Mouse (Mus musculus) adrenal gland (tissue): ENCODE results near the gene Galnt18.

ENCODE experiments used
- intact Hi-C: fragments of 180-260 bp; cut with DNase I; formaldehyde crosslinking; loops from one replicate; pipeline ENCODE4 v1.15.1; 2025

Galnt18 gene

DNA sequence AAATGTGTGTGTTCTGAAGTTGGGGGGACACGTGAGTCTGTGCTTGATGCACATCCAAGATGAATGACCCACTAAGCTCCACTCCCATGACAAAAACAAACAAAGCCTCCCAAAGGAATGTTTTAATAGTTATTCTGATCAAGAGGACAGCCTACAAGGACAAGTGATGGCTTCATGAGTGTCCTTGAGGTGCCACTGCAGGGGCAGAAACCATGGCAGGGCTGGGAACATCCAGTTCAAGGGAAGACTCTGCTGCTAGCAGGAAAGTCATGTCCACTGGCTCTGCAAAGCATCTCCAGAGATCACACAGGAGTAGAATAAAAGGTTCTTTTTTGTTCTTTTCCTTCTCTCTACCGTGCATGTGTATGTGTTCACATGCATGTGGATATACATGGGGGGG is 140.9 kb downstream of the Galnt18 start:
- intact Hi-C loops = no loop called here

DNA sequence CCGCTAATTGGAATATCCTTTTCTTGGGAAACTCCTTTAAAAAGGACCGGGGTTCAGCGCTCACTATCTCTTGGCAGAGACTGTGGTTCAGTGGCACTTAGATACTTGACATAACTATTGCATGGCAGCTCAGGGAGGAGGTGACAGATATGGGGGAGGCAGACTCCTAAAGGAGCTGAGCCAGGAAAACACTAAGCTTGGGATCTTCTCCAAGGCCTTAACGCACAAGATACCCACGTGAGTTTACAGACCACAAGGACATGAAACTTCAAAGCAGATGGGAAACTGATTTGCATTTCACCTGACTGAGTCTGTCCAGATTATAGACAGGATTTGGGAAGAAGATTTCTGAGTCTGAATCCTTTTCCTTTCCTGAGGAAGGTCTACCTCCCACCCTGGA is 141.3 kb downstream of the Galnt18 start:
- intact Hi-C loops = no loop called here

DNA sequence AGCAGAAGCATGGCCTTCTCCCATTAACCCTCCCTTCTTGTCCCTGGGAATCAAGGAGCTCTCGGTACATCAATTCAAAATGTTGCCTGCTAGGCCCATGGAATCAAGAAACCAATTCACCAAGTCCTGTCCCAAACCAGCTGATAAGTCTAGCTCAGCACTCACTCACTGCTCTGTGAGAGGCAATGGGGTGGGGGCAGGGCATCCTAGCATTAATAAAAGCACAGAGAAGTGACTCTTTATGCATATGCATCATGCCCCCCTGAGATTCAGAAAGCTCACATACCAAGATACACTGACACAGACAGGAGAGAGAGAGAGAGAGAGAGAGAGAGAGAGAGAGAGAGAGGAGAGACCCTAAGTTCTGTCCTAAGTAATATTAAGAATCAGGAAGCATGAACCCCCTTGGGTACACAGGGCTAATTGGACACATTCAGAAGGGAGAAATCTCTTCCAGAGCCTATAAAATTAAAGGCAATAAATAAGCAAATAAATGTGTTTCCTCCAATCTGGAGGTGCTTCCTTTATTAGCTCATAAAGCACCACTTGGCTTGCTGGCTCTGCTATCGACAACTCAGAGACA is 141.8 kb downstream of the Galnt18 start:
- intact Hi-C loops = no loop called here

DNA sequence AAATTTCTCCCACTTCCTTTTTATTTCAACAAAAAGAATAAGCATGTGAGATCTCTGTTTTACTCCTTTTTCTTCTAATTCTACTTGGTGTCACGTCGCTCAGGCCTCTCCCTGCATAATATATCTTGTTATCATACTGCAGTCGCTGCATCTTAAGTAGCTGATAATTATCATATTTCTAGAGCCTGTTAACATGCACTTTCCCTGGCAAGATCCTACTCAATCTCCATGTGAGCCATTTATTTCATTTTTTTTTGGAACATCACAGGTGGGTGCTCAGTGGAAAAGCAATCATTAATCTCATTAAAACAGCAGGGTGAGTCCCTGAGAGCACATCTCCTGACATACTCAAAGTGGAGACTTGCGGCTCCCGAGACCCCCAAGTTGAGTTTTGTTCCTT is 143.3 kb downstream of the Galnt18 start:
- intact Hi-C loops = no loop called here

DNA sequence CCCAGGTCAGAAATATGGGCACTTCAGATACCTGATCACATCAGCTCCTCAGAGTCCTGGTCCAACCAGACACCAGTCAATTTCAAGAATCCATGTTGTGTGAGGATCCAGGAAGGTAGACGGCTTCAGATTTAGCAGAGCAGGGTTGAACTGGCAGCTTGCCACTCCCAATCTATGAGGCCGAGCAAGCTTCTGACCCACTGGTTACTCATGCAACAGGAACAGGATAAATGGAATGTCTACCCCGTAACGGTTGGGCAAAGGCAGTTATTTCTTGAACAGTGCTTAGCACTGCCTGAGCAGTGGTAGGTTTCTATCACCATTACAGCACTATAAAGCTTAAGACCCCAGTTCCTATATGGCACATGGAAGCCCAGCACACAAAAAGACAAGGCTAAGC is 148.5 kb downstream of the Galnt18 start:
- intact Hi-C loops = no loop called here

DNA sequence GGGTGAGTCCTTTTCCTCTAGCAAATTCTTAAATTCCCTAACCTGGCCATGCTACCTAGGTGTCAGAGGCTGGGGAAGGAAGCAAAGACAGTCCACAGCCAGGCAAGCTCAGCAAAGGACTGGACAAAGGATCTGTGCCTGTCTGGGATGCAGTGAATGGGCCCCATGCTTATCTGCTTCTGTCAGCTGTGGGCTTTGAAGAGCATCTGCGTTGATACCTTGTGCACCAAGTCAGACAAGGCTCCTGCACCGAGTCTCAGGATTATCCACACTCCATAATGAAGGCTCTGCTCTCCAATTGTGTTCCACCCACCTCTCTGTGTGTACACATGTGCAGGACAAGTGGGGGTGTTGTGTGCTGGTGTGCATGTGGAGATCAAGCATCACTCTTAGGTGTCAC is 153.5 kb downstream of the Galnt18 start:
- intact Hi-C loops = no loop called here

DNA sequence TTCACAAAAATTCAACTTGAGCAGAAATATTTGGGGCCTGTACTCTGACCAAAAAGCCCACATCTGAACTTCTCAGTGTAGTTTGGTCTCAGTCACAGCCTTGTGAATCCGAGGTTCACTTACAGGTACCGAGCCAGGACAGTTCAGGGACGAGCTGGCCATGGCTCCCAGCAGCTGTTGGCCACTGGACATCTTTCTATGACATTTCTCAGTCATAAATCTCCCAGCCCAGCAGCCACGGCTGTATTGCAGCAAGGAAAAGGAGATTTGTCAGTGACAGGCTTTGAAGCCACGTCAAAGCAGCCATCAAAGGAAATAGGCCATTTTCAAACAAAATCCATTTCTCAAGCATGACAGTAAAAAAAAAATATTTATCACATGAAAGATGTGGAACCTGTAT is 154.0 kb downstream of the Galnt18 start:
- intact Hi-C loops = no loop called here

DNA sequence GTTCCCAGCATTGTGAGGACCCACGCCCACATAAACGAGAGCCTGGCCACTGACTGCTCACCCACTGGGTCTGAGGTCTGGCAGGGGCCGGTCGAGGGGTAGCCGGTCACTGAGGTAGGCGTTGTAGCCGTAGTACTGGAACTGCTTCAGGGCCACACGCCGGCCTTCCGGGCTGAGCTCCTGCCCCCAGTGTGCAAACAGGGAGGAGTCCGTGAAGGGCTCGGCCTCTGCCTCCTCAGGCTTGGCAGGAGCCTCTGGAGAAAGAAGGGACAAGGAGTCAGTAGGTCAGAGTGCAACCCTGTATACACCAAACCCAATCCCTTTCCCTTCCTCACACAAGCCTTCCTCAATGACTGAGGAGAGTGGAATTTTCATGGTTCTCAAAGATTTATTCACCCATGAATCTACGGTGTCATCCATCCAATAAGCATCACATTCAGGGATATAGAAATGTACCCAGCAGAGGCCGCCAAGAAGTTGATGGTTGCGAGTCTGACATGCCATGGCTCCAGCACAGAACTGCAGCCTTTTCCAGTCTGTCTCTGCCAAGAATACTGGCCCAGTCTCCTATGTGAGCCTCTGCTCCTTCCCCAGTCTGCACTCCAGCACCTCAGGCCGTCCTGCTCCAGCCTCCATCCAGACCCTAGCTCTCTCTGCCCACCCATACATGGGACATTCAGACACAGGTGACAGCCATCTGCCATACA is 163.4 kb downstream of the Galnt18 start:
- intact Hi-C loops = no loop called here

DNA sequence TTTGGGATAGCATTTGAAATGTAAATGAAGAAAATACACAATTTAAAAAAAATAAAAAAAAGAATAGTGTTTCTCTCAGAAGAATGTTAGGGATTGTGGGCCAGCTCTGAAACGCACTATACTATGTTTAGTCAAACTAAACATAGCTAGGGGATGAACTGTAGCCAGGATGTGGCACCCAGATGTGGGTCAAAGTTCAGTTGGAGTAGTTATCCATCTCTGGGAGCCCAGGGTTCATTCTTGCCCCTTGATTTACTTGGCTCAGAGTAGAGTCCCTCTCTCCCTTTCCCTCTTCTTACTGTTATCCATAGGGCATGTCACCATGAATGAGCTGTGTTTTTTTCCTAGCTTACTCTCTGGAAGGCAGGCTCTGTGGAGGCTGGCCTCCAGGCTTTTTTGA is 165.3 kb downstream of the Galnt18 start:
- intact Hi-C loops = no loop called here

DNA sequence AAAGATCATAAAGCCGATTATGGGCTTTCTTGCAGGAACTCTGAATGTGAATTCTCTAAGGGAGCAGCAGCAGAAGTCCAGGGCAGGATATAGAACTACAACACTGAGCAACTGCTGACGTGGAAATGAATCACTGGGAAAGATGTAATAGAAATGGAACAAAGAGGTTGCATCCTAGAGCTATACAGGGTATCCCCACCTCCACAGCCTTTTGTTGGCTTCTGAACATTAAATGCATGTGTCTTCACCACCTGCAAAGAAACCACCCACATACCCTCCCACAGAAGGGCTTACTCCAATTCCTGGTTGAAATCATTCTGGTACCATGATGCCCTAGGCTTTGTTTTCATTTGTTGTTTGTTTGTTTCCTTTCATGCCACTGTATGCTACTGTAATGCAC is 172.3 kb downstream of the Galnt18 start:
- intact Hi-C loops = no loop called here

DNA sequence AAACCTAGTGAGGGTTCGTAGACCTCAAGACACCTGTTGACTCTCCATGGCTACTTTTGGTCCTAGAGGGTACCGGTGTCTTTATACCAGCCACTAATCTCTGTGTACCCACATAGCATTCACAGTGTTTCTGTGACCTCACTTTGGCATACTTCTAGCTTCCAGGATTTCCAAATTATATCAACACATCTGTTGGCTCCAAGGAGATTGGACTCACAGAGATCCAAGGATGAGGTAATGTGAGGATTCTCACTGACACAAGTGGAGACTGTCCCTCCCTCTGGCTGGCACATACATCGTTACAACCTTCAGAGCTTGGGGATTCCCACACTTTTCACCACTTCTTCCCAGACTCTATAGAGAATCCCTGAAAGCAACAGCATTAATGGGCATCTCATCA is 173.7 kb downstream of the Galnt18 start:
- intact Hi-C loops = no loop called here

DNA sequence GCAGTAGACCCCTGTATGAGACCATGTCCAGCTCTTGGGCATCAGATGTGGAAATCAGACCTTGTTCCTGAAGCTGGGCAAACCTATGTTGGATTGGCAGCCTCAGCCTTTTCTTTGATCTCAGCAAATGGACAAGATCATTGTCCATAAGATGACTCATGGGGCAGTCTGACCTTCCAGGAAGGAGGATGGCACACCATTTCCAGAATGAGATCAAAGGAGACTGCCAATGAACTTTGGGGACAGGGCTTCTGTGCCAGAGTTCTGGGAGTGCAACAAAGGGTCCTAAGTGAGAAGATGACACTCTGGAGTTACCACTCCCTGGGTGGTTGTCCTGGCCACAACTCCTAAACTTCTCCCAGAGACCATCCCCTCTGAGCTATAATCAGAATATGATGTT is 174.1 kb downstream of the Galnt18 start:
- intact Hi-C loops = no loop called here

DNA sequence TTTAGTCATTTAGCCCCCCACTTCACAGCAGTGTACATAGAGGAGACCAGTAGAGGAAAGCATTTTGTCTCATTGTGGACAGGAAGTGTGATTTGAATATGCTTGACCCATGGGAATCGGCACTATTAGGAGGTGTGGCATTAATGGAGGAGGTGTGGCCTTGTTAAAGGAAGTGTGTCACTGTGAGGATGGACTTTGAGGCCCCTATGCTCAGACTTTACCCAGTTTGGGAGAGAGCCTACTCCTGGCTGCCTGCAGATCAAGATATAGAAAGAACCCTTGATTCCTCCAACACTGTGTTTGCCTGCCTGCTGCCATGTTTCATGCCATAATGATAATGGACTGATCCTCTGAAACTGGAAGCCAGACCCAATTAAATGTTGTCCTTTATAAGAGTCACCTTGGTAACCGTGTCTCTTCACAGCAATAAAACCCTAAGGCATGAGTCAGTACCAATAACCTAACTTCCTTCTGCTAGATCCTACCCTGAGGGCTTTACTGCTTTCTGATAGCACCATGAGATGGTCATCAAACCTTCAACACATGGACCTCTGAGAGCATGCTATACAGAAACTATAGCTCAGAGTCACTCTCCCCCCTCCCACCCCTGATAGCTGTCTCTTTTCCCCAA is 175.1 kb downstream of the Galnt18 start:
- intact Hi-C loops = no loop called here

DNA sequence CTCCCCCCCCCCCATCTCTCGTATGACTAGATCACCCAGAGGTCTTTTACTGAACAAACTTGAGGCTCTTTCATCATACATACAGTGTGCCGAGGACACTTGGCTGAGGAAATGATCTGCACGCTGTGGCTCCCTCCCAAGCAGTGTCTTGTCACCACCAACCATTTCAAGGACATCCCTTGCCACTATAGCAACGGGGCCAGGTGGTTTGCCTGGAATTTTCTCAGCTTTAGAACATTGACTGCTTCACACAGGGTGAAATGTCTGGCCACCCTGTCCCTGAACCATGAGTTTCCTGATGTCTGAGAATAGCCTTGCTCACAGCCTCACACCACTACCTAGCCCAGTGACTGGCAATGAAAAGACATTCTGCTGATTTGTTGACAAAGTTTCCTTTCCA is 176.6 kb downstream of the Galnt18 start:
- intact Hi-C loops = no loop called here

DNA sequence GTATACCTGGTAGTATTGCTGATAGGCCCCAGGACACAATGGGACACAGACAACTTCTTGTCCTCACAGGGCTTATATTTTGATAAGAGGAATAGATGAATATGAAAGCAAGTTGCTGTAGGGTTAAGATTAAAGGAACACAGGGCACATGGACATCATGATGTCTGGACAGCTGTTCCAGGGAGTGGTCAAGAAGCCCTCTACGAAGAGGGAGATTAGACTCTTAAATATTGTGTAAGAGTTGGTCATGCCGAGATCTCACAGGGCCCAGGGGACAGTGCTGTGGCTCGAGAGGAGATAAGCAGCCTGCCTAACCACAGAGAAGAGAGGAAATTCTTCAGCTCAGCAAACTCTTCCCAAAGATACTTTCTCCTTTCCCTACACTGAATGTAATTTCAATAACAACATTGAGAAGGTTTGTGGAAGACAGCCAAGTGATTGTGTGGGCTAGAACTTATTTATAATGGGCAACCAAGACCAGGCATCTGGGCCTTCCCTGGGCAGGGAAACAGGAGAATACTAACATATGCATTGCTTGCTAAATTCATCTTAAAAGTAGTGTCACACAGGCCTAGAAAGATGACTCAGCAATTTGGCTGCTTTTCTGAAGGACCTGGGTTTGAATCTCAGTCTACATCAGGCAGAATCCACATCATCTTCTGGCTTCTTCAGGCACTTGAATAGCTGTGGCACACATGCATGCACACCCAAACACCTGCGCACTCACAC is 178.3 kb downstream of the Galnt18 start:
- intact Hi-C loops = no loop called here

DNA sequence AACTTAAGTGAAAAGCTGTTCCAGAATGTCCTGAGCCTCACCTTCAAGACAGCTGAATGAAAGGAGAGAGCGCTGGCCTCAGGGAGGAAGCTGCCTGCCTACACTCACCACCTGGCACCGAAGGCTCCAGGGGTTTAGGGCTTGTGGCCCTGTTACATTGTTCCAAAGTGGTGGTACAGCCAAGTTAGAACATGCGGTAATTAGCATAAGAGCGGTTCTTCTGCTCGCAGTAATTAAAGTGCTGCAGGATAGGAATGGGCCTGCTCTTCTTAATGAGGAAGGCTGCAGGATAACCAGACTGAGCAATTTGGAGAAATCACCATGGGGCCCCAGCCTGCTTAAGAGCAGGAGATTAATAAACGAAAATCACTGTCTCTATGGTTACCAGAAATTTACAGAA is 179.0 kb downstream of the Galnt18 start:
- intact Hi-C loops = no loop called here

DNA sequence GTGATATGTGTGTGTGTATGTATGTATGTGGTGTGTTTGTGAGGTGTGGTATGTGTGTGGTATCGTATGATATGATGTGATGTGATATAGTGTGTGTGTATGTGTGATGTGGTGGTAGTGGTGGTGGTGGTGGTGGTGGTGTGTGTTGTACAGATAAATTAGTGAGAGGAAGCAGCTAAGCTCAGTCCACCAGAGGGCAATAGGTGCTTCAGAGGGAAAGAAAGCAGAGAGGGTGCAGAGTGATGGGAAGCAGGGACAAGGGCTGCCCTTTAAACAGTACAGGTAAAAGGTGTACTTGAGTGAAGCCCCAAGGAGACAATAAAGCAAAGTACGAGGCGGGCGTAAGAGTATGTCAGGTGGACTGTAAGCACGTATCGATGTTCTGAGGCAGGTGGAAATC is 186.1 kb downstream of the Galnt18 start:
- intact Hi-C loops = no loop called here

DNA sequence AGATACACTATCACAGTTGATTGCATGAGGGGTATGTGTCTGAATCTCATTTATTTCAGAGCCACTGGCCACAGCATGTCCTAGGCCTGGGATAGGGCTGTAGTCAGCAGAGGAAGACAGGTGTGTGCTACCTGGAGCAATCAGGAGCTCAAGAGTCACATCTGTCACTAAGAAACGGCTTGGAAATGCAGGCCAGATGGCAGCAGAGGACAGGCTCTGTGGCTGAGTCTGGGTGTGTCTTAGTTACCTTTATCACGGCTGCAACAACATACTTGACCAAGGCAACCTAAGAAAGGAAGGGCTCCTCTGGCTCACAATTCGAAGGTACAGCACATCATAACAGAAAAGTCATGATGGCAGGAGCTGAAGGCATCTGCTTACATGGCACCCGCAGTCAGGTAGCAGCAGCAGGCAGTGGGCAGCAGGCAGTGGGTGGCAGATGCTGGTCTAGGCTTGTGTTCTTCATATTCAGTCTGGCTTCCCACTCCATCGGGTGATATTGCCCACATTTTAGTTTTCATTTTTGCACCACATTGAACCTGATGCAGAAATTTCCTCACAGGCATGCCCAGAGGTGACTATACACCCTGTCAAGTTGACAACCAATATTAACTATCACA is 190.2 kb downstream of the Galnt18 start:
- intact Hi-C loops = no loop called here

DNA sequence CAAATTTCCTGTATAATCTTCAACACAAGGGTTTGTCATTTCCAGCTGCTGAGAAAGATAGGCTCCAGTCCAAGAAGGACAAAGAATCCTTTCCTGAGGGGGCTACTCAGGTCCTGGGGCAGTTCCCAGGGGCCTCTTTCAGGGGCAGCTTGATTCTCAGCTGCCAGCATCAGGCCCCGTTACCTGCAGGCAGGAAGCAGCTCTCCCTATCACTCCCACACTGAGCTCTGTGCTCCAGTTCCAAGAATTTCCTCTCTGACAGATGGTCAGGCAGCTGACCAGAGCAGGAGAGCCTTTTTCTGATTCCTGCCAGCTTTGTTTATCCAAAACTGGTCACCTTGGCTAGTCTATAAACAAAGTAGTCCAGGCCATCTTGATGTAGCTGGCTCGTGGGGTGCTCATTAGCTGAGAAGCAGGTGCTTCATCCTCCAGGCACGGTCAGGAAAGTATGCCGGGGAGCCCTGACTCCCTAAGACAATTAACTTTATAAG is 191.4 kb downstream of the Galnt18 start:
- intact Hi-C loops = no loop called here

DNA sequence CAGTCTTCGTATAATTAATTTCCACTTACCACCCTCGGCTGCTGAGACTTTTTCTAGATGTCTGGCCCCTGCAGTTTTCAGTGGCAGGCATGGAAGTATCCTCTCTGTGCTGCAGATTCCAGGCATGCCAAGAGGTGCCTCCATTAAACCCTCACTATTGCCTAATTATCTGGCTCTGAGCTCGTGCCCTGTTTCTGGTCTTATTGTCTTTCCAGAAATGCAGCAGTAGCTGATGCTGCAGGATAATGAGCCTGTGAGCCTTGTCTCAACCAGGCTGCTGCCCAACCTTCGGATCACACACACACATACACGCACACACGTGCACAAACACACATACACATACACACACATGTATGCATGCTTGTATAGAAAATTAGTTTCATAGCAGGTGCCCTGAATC is 199.2 kb downstream of the Galnt18 start:
- intact Hi-C loops = no loop called here

DNA sequence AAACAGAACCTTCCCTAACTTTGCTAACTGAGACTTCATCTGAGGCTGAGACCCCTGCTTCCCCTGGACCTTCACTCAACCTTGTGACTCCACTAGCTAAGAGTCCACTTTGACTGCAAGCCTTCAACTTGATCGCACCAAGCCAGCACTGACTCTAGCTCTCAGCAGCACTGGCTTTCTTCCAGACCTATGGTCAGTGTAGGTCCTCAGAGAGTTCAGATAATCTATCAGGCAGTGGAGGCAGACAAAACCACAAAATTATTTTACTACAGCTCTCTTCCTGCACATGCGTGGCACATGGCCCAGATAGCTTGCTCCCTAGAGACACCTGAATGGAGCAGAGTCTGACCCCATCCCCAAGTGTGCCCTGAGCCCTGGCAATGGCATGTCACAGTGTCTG is 204.7 kb downstream of the Galnt18 start:
- intact Hi-C loops = no loop called here

DNA sequence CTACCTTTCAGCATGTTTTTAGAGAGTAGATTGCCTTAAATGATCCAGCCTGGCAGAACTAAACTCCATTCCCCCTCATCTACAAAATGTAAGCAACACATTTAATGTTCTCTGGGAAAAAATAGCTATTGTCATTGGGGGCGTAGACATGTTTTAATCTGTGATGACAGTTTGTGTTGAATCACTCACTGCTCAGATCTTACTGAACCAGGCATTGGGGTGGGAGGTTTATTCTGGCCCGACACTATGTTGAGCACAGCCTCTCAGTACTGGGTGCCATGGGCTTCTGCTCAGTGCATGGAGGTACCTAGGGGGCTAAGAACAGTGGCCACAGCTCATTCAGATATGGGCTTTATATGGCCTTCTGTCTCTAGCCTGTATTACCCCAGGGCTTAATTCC is 207.4 kb downstream of the Galnt18 start:
- intact Hi-C loops = no loop called here
